Mouse (Mus musculus) induced T-regulatory cell, adult 2 months (primary cell): ENCODE data around the gene Pcyt2.
"Not testable (repeated sequence)": the region's sequence is repeated elsewhere in the genome, so short reads cannot be mapped to it uniquely, and the experiment has no call there.

ENCODE experiments used
- DNase-seq: peaks from one replicate; pipeline ENCODE4 v3.0.0-alpha.2; 2012; ENCODE audit warnings: low read depth

Pcyt2 gene

GRCm38 (mm10) chr11:120615167-120615566 lies 2.6 kb downstream of the Pcyt2 start:
- no peak for DNase-seq

DNA sequence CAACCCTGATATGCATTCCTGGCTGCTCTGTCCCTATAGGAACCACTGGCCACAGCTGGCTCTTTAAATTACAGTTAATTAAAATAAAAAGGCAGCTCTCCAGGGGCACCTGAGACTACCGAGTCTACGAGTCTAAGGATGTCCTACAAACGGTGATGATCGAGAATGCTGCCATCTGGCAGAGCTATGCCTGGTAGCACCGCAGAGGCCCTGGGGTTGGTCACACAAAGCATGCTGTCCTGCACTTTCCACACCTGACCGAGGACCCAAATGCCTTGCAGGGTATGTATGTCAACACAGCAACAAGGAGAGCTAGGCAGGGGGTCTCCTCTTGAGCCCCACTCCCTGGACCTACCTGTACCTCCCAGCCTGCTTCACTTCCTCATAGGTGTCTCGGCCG lies 3.8 kb downstream of the Pcyt2 start:
- no peak for DNase-seq

DNA sequence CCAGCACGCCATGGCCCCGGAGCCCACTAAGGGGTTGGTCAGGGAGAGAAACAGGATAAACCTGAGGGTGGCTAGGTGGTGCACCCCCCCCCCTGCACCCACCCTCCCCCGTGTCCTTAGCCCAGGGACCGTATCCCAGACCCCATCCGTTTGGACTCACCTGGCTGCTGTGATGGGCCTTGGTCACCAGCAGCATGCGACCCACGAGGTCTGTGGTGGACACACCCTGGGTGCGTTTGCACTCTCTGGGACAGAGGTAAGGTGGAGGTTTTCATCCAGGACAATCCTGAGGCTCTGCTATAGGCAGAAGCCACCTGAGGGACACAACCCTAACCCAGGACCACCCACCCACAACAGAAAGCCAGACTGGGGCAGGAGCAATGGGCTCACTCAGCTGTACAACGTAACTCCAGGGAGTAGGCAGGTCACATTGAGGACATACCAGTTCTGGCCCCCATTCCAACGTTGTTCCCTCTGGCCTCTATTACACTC lies 4.2 kb downstream of the Pcyt2 start:
- no peak for DNase-seq

DNA sequence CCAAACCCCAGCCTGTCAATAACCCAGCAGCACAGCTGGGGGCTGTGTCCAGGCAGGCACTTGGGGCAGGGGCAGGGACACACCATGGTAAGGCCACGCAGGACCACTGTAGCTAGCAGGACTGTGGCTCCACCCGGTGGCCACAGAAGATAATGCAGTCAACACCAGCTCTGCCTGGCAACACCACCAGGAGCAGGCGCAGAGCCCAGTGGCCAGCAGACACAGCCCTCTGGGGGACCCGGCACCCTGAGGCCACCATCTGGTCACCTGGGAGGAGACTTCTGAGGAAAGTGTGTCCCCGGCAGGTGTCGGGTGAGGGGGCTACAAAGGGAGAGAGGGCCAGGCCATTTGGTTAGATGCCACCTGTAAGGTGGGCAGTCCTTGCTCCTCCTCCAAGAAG lies 5.0 kb downstream of the Pcyt2 start:
- DNase-seq: peak; percentile 86

DNA sequence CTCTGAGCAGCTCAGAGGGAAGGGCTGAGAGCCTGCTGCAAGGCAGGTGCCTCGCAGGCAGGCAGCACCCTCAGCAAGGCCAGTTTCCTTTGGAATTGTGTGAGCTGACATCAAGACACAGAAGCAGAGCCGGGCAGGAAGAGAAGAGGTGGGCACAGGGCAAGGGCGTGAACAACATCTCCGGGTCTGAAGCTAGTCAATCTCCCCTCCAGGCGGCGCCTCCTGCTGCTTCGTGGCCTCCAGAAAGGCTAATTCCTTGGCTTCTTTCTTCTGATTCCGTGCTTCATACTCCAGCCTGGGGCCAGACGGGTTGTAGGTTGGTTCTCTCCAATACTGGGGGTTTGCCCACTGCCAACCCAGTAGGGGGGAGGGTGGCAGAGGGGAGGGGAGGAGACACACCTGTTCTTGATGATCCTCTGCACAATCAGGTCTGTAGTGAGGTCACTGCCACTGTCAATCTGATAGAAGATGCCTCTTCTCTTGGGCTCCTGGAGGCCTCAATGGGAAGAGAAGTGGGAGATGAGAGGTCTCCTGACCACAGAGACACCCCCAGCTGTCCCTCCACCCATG lies 7.2 kb downstream of the Pcyt2 start:
- no peak for DNase-seq

DNA sequence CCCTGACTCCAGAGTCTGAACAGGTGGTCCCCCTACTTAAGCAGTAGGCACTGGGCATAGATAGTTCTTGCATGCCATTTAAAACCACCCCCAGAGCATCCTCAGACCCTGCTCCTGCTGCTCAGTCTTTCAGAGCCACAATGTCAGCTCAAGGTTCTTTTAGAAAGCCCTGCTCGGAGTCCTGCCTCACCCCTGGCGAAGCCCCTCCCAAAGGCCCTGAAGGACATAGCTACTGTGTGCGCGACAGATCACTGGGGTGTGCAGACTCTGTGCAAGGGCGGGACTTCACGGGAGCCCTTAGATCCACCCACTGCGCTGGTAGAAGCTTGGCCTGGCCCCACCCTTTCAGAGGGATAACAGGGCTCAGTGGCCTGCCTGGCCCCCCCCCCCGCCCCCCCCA lies 8.5 kb downstream of the Pcyt2 start:
- DNase-seq: no peak

DNA sequence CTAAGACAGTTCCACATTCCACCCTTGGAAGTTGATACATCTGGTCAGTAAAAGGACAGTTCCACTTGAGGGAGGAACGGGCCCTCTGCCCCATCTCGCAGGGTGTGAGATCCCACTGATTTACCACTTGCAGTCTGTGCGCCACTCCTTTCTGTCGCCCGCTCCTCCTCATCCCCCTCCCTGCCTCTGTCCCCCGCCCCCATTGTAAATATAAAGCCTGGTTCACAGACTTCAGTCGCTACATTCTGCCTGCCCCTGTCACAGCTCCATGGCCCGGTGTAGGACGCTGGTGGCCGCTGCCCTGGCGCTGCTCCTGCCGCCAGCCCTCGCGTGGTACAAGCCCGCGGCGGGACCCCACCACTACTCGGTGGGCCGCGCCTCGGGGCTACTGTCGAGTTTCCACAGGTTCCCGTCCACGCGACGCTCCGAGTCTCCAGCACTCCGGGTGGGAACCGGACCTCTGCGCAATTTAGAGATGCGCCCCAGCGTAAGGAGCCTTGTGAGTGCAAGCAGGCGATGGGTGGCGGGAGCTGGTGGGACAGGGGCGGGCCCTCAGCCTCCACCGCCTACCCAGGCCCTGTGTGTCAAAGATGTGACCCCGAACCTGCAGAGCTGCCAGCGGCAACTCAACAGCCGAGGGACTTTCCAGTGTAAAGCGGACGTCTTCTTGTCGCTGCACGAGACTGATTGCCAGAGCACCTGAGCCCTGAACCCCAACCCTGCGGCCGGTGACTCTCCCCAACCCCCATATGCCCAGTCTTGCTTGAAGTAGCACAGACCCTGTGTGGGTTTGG lies 9.3 kb downstream of the Pcyt2 start, which contains the start of gene Npb:
TSS of gene Npb (plus strand) at position 237 of the 794 bp plus-strand sequence.
- no peak for DNase-seq

DNA sequence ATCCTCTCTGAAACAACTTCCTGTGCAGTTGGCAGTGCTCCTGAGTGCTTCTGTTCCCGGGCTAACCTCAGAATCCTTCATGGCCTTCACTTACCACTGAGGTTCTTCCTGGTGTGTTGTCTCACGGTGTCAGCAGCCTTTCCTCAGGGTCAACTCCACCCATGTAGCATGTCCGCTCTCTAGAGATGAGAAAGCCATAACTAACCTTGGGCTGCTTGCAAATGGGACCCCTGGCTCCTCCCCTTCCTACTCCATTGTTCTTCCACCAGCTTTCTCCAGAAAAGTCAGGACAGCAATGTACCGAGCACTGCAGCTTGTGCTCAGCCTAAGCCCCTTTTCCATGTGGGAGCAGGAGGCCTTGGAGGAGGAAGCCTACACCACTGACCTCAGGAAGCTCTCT lies 11.0 kb downstream of the Pcyt2 start:
- DNase-seq: no peak

DNA sequence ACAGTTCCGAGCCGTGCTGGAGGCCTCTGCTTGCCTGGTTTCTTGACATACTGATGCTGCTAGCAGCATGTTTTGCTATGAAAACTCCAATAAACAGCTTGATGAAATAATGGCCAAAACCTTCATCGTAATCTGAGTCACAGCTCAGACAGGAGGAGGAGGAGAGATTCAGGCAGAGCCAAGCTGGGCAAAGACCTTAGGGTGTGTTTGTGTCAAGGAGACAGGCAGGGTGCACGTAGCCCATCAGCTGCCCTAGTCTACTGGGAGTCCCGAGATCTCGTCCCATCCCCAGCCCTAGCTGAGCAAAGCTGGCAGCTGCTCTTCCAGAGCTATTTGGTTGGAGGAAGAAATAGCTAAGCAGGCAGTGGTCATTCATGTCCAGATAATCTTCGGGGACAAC lies 12.1 kb downstream of the Pcyt2 start:
- no peak for DNase-seq

DNA sequence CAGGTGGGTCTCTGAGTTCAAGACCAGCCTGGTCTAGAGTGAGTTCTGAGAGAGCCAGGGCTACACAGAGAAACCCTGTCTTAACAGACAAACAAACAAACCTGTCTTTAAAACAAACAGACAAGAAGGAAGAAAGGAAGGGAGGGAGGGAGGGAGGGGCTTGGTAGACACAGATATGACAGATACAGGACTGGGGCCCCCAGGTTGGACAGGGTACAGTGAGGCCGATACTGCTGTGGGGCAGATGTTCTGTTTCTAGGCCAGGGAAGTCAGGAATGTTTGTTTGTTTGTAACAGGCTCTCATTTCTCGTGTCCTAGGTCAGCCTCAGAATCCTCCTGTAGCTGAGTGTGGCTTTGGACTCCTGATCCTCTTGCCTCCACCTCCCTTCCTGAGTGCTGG lies 14.2 kb downstream of the Pcyt2 start:
- DNase-seq: no peak

DNA sequence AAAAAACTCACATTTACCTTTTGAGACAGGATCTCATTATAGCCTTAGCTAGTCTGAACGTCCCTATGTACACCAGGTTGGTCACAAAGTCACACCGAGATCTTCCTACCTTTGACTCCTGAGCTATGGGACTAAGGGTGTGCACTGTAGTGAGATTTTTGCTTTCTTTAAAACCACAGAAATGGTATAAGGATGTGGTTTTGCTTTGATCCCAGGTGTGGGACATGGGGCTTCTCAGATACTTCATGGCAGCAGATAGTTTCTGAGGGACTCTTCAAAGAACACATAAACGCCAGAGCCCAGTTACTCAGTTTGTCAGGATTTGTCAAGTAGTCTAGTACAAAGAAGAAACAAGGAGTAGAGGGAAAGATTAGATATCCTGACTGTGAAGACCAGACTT lies 17.0 kb downstream of the Pcyt2 start:
- peak; percentile 72 for DNase-seq

DNA sequence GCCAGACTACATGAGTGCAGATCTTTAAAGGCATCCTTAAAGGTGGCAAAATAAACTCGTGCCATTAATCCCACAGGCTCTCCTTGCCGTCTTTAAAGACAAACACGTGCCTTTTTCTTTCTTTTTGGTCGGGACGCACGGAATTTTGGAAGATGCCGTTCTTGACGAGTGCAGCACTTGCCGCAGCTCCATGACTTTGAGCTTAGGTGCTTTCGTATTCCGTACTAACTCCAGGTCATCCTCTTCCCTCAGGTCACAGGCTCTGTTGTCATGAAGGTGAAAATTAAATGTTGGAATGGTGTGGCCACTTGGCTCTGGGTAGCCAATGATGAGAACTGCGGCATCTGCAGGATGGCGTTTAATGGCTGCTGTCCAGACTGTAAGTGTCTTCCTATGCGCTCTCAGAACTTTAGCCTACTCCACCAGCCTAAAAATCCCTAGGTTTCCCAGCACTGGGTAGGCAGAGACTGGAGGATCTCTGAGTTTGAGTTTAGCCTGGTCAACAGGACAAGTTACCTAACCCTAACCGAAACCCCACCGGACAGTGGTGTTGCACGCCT lies 18.7 kb downstream of the Pcyt2 start:
- DNase-seq: no peak

GRCm38 (mm10) chr11:120598283-120598989 lies 19.3 kb downstream of the Pcyt2 start, which contains the start of the genes Alyref and Anapc11:
TSS of gene Alyref (minus strand) at chr11:120598365.
TSS of gene Anapc11 (plus strand) at chr11:120598421.
- DNase-seq: peak; percentile 98

GRCm38 (mm10) chr11:120597240-120598235 lies 20.2 kb downstream of the Pcyt2 start:
- peak; percentile 61 for DNase-seq

DNA sequence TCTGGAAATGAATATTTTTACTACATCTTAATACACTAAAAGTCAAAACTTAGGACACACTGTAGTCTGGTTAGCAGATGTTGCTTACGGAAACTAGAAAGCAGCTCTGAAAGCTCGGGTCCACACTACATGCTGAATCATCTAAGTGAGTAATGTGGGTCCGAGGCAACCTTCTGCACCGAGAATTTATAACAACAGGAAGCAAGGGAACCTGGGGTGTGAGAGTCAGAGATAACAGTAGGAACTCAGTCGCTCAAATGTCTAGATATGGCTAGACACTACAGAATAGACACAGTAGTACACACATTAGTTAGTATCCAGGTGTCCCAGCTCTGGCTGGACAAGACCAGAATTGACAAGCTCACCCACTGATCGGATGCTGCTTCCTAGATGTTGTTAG lies 29.2 kb downstream of the Pcyt2 start:
- DNase-seq: no peak

- DNase-seq: no peak
Observed at GRCm38 (mm10) chr11:120583937-120584336, 33.8 kb downstream of the Pcyt2 start.

- not testable (repeated sequence) for DNase-seq
Observed at GRCm38 (mm10) chr11:120582982-120583293, 34.8 kb downstream of the Pcyt2 start.

DNA sequence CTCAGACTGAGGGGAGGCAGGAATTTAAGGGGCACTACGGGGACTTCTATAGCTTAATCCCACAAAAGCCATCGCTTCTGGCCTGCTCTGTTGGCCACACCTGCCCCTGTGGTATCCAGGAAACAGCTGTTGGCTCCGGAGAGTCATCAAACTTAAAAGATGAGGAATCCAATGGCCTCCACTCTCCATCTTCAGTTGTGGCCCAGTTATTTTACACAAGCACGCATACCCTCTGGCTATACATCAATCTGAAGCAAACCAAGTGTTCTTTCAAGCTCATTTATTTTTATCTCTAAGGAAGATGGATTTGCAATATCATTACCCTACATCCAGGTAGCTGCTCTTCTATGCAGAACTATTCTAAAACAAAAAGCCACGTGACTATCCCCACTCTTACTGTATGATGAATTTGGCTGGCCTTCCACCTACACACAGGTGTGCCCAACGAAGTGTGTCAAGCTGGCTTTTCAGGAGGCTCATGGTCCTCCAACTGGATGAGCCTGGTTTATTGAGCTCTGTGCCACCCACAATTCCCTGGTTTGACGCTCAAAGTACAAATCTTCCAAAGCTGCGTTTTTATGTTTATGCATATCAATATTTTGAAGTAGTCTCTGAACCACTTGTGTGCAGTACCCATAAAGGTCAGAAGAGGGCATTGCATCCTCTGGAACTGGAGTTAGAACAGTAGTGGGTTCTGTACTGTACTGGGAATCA lies 35.3 kb downstream of the Pcyt2 start:
- DNase-seq: peak; percentile 85

DNA sequence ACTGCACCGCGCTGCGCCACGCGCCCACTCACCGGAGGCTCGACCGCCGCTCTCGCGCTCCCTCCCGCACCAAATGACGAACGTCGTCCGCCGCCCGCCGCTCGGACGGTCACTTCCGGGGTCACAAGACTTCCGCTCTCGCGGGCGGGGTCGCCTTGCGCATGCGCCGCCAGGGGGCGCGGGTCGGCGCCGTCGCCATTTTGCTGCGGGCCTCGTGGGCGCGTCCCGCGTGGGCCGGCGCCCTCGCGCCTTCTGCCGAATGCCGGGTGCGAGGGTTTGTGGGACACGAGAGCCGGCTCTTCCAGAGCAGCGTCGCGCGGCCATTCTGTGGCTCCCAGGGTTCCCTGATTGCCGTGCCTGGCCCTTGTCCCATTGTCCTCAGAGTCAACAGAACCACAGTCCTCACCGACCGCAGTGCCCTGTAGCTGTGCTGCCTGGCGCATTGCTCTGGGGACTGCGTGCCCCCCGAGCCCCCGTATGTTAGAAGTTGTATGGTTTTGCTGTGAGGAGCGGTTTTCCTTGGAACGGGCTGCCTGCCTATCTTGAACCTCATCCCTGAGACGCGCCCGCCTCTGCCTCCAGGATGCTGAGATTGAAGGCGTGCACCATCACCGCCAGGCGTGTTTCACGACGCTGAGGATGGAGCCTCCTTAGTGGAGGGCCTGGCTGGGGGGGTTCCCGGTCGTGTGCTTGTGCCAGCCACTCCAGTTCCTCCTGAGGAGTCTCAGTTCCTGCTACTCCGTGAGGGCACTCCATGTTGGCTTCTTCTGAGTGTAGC lies 36.1 kb downstream of the Pcyt2 start, which contains the start of gene Arhgdia:
TSS of gene Arhgdia (minus strand) at position 135 of the 778 bp plus-strand sequence.
- DNase-seq: peak; percentile 93

DNA sequence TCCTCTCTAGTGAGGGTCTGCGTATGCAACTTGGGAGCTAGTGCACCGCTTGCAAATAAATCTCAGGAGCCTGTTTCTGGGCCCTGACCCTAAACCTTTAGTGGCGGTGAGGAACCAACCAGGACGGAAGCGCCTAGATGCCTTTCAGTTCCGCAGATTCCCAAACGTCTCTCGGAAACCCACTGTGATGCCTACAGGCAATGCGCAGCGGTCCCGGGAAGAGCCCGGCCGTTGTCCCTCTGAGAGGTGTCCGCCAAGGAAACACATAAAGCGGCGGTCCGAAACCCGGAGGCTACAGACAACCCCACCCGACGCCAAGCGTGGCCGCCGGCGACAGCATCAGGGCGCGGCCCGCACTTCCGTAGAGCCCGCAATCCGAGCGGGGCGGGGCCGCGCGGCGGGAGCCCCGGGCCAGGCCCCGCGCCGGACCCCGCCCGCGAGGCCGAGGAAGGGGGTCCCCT lies 36.8 kb downstream of the Pcyt2 start:
- peak; percentile 68 for DNase-seq
